Mouse (Mus musculus): ENCODE measurements around the gene Col15a1.

Gene Col15a1

GRCm38 (mm10) chr4:47272452-47273130 lies 64.6 kb downstream of the Col15a1 start:
- no peak for DNase-seq (ENCODE audit: low spot score in 2 of 2)

GRCm38 (mm10) chr4:47273795-47274194 lies 65.8 kb downstream of the Col15a1 start:
- DNase-seq (ENCODE audit: low spot score in 2 of 2) = no peak

GRCm38 (mm10) chr4:47274911-47275310 lies 67.0 kb downstream of the Col15a1 start:
- DNase-seq (ENCODE audit: low spot score in 2 of 2) = no peak

GRCm38 (mm10) chr4:47278397-47278796 lies 70.4 kb downstream of the Col15a1 start:
- DNase-seq (ENCODE audit: low spot score in 2 of 2) = no peak

- DNase-seq (ENCODE audit: low spot score in 2 of 2) = no peak
These were observed 71.2 kb downstream of the Col15a1 start for GRCm38 (mm10) chr4:47279085-47279707.

- no peak for DNase-seq (ENCODE audit: low spot score in 2 of 2)
These were observed 72.2 kb downstream of the Col15a1 start for GRCm38 (mm10) chr4:47280126-47280525.

GRCm38 (mm10) chr4:47281920-47282682 lies 74.1 kb downstream of the Col15a1 start:
- peak; percentile 49 to 70 for DNase-seq (ENCODE audit: low spot score in 2 of 2)

GRCm38 (mm10) chr4:47284311-47284710 lies 76.3 kb downstream of the Col15a1 start:
- no peak for DNase-seq (ENCODE audit: low spot score in 2 of 2)

- no peak for DNase-seq (ENCODE audit: low spot score in 2 of 2)
These were observed 76.9 kb downstream of the Col15a1 start for GRCm38 (mm10) chr4:47284874-47285273.

- DNase-seq (ENCODE audit: low spot score in 2 of 2) = no peak
These were observed 78.7 kb downstream of the Col15a1 start for GRCm38 (mm10) chr4:47286599-47287147.

GRCm38 (mm10) chr4:47287468-47287867 lies 79.5 kb downstream of the Col15a1 start:
- DNase-seq (ENCODE audit: low spot score in 2 of 2) = no peak

- no peak for DNase-seq (ENCODE audit: low spot score in 2 of 2)
These were observed 80.3 kb downstream of the Col15a1 start for GRCm38 (mm10) chr4:47288306-47288705.

GRCm38 (mm10) chr4:47289526-47289925 lies 81.6 kb downstream of the Col15a1 start:
- DNase-seq (ENCODE audit: low spot score in 2 of 2) = no peak

GRCm38 (mm10) chr4:47290448-47290847 lies 82.5 kb downstream of the Col15a1 start:
- no peak for DNase-seq (ENCODE audit: low spot score in 2 of 2)

GRCm38 (mm10) chr4:47291013-47291412 lies 83.1 kb downstream of the Col15a1 start:
- peak; percentile 81 to 90 for DNase-seq (ENCODE audit: low spot score in 2 of 2)

GRCm38 (mm10) chr4:47292956-47293355 lies 85.0 kb downstream of the Col15a1 start:
- no peak for DNase-seq (ENCODE audit: low spot score in 2 of 2)

GRCm38 (mm10) chr4:47293771-47294543 lies 86.0 kb downstream of the Col15a1 start:
- peak; percentile 46 to 54 for DNase-seq (ENCODE audit: low spot score in 2 of 2)

GRCm38 (mm10) chr4:47294544-47295070 lies 86.6 kb downstream of the Col15a1 start:
- DNase-seq (ENCODE audit: low spot score in 2 of 2) = no peak

GRCm38 (mm10) chr4:47295547-47295946 lies 87.6 kb downstream of the Col15a1 start:
- no peak for DNase-seq (ENCODE audit: low spot score in 2 of 2)

- no peak for DNase-seq (ENCODE audit: low spot score in 2 of 2)
These were observed 92.7 kb downstream of the Col15a1 start for GRCm38 (mm10) chr4:47300701-47301100.

GRCm38 (mm10) chr4:47302610-47303009 lies 94.6 kb downstream of the Col15a1 start:
- no peak for DNase-seq (ENCODE audit: low spot score in 2 of 2)

Measured in right cerebral cortex, postnatal 10 days (tissue).